Mouse (Mus musculus) induced T-regulatory cell, adult 2 months (primary cell): ENCODE results near the gene Nmur1.

Source experiments
- DNase-seq: peaks from one replicate; pipeline ENCODE4 v3.0.0-alpha.2; 2012; ENCODE audit warnings: low read depth

Gene Nmur1

GRCm38 (mm10) chr1:86409476-86409875 lies 16.6 kb downstream of the Nmur1 start:
- no peak for DNase-seq

GRCm38 (mm10) chr1:86408515-86408914 lies 17.5 kb downstream of the Nmur1 start:
- no peak for DNase-seq

- DNase-seq, result peak; percentile 71
These were observed 19.1 kb downstream of the Nmur1 start for GRCm38 (mm10) chr1:86406914-86407313.

GRCm38 (mm10) chr1:86406313-86406712 lies 19.7 kb downstream of the Nmur1 start:
- no peak for DNase-seq

DNA sequence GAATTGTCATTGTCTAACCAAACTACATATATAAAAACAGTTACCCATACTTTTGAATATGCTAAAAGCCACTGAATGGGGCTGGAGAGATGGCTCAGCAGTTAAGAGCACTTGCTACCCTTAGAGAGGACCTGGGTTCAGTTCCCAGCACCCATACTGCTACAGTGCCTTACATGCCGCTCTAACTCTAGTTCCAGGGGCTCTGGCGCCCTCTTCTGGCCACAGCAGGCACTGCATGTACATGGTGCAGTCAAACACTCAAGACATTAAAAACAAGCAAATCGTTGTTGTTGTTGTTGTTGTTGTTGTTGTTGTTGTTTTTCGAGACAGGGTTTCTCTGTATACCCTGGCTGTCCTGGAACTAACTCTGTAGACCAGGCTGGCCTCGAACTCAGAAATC lies 21.2 kb downstream of the Nmur1 start:
- DNase-seq, result peak; percentile 70

GRCm38 (mm10) chr1:86400096-86400754 lies 25.8 kb downstream of the Nmur1 start:
- DNase-seq, result no peak

GRCm38 (mm10) chr1:86399322-86399721 lies 26.7 kb downstream of the Nmur1 start:
- no peak for DNase-seq

GRCm38 (mm10) chr1:86398222-86398621 lies 27.8 kb downstream of the Nmur1 start:
- no peak for DNase-seq

DNA sequence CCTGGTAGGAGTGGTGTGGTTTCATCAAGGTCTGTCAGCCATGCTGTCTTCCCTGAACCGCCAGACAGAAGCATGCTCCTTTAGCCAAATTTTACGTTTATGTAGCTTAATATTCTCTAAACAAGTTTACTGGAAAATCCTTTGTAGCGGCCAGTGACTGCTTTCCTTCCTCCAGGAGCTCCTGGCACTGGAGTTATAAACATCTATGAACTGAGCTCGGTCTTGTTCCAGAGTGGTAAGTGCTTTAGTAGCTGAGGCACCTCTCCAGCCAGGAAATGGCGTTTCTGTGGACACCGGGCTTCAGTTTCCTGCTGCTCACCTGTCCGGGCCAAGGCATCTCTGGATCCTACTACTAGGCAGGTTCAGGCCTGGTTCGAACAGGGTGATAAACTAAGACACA lies 28.4 kb downstream of the Nmur1 start:
- no peak for DNase-seq

DNA sequence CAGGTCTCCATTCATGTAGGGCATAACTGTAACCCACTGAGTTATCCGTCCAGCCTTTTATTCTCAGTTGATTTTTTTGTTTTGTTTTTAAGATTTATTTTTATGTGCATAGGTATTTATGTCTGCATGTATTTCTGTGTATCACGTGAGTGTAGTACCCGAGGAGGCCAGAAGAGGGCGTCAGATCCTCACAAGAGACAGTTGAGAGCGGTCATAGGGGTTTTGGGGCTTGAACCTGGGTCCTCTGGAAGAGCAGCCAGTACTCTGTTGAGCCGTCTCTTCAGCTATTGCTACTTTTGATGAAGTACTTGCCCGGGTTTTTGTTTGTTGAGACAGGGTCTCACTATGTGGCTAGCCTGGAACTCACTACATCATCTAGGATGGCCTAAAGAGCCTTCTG lies 30.1 kb downstream of the Nmur1 start:
- peak; percentile 59 for DNase-seq

DNA sequence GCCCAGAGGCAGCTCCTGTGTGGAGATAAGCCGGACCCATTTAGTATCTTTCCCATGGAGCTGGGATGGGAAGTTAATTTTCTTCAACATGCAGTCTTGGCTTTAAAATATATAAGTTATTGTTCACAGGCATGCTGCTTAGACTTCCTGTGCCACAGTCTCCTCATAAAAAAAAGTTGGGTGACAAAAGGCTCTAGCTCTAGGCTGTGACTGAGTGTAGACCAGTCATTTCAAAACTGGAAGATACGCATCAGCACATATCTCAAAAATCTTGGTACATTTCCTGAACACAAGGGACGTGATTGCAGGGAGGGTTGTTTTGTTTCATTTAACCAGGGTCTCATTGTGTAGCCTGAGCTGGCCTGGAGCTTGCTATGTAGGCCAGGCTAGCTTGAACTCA lies 31.8 kb downstream of the Nmur1 start:
- DNase-seq, result peak; percentile 92

- DNase-seq, result peak; percentile 65
These were observed 32.8 kb downstream of the Nmur1 start for GRCm38 (mm10) chr1:86393219-86393618.

DNA sequence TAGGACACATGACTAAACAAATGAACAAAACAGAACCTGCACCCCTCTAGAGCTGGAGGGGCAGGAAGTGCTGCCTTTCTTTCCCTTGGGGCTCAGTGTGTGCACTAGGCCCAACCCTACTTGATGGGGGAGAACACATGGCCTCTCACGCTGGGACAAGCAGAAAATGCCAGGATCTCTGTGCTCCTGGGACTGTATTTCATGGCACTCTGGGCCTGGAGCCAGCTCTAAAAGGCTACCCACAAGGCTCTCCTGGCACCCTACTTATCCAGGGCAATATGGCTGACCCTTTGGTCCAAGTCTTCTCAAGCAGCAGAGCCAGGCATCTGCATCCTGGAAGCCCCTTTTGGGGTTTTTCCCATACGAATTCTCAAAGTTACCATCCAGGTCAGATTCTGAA lies 34.6 kb downstream of the Nmur1 start:
- DNase-seq, result no peak

DNA sequence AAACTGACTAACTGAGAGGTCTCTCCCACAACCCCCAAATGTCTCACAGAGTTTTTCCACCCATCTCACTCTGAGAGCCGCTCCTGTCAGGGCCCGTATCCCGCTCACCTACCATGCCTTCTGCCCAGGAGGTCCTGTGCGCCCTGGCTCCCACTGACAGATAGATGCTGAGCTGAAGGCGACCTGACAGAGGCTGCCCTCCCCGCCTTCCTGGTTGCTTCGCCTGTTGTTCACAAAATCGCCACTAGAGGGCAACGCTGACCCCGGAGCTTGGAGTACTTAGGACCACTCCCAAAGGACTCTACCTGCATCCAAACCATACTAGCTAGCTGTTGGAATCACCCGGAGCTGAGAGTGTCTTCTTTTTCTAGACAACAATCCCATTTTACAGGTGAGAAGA lies 36.8 kb downstream of the Nmur1 start:
- peak; percentile 90 for DNase-seq

- peak; percentile 79 for DNase-seq
These were observed 45.0 kb downstream of the Nmur1 start for GRCm38 (mm10) chr1:86381027-86381426.

- DNase-seq, result no peak
These were observed 46.9 kb downstream of the Nmur1 start for GRCm38 (mm10) chr1:86379161-86379569.

GRCm38 (mm10) chr1:86378662-86379061 lies 47.4 kb downstream of the Nmur1 start:
- no peak for DNase-seq

GRCm38 (mm10) chr1:86376354-86376753 lies 49.7 kb downstream of the Nmur1 start:
- no peak for DNase-seq

- DNase-seq, result peak; percentile 75
These were observed 54.0 kb downstream of the Nmur1 start for GRCm38 (mm10) chr1:86371997-86372396.

GRCm38 (mm10) chr1:86368086-86368485 lies 57.9 kb downstream of the Nmur1 start:
- DNase-seq, result no peak

GRCm38 (mm10) chr1:86363671-86364070 lies 62.4 kb downstream of the Nmur1 start:
- peak; percentile 75 for DNase-seq

- DNase-seq, result no peak
These were observed 64.0 kb downstream of the Nmur1 start for GRCm38 (mm10) chr1:86361852-86362615.

GRCm38 (mm10) chr1:86360441-86360840 lies 65.6 kb downstream of the Nmur1 start:
- DNase-seq, result no peak

DNA sequence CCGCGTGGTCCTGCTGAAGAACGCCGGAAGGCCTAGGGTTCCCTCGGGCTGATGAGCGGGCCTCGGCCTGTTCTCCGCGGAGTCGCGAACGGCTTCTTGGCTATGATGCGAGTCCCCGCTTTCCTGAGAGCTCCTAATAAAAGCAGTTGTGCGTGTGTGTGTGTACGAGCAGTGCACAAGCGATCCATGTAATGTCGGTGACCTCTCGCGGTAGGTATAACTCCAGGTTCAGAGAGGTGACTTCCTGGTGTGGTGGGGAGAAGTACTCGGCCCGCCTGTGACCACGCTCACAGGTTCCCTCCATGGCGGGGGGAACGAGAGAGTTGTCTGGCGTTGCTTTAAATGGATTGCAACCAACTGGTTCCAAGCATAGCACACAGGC lies 66.2 kb downstream of the Nmur1 start:
- DNase-seq, result no peak
